Mouse (Mus musculus): Measurements from ENCODE around the gene Dnajc3. TPM values are rescaled to one million over a fixed set of nuclear protein-coding genes. Genes with fewer than 3 reads are reported as not detected.
"Not testable (repeated sequence)": the region's sequence is repeated elsewhere in the genome, so short reads cannot be mapped to it uniquely, and the experiment has no call there.

The Dnajc3 gene
- polyA plus RNA-seq, 1 experiment from 2014 or later = 46.7 TPM

DNA sequence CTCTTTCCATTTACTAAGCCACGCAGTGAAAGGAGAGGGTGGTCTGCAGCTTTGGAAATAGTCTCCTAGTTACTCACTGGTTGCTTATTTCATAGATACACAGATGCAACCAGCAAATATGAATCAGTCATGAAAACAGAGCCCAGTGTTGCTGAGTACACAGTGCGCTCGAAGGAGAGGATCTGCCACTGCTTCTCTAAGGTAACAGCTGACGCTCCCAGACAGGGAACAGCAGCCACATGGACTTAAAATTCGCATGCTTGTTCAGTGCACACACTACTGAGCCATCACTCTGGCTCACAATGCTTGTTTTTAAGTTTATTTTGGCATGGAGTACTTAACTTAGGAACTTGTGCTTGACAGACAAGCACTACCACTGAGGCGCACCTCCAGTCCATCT, 34.5 kb downstream of the Dnajc3 start:
- 92% methylated on average over 6 of the region's 6 CpGs for WGBS
- H3K4me3 ChIP-seq (ENCODE audit: low read length) = no peak overlapping the region
- no peak overlapping the region for H3K4me2 ChIP-seq (replicated peaks; ENCODE audit: low read depth, low read length)
- H3K36me3 ChIP-seq (ENCODE audit: control insufficient read depth, insufficient read depth, low read length) = peaks cover 87% of the 10 kb centered on the region
- no peaks in the 10 kb centered on the region for H3K27me3 ChIP-seq (ENCODE audit: control insufficient read depth, insufficient read depth, low read length)
- no peak for ATAC-seq (ENCODE audit: low FRiP score, low TSS enrichment)
- H3K27ac ChIP-seq (ENCODE audit: low read depth, low read length) = no peak overlapping the region
- no peaks in the 10 kb centered on the region for H3K4me1 ChIP-seq (ENCODE audit: control insufficient read depth, insufficient read depth, low read length)
- no peak overlapping the region for H3K9ac ChIP-seq (ENCODE audit: low read depth, low read length)
- H3K9me3 ChIP-seq (ENCODE audit: control insufficient read depth, low read length) = no peaks in the 10 kb centered on the region

DNA sequence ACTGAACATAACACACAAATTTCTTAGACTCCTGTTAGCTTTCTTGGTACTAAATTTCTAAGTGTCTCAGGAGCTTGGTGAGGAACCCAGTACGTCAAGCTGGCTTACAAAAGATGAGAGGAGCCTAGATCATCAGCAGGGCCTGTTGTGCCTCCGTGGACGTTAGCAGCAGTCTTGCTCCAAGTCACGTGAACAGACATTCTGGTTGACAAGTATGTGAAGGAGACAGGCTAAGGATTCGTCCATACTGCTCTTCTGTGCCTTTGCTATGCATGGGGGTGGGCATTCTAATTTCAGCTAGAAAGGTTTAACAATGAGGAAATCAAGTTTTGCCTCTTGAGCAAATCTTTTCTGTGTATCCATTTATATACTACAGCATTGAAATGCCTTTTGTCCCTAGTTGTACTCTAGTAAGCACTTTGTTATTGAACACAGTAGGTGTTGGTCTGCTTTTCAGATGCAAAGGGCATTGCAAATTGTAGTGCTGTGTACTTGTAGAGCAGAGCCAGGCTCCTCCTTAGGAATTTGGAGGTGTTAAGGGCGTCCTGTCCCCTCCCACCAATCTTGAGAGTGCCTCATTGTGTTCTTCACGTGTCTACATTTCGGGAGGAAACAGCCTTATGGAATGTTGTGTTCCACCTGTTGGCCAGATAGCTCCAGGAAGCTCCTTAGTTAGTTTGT, 39.5 kb downstream of the Dnajc3 start:
- Histone ChIP-seq H3K4me2 (replicated peaks; ENCODE audit: low read depth, low read length) (no peak overlapping the region), H3K36me3 (ENCODE audit: control insufficient read depth, insufficient read depth, low read length) (peaks cover 83% of the 10 kb centered on the region)
- WGBS = 74% methylated on average over 8 of the region's 8 CpGs

DNA sequence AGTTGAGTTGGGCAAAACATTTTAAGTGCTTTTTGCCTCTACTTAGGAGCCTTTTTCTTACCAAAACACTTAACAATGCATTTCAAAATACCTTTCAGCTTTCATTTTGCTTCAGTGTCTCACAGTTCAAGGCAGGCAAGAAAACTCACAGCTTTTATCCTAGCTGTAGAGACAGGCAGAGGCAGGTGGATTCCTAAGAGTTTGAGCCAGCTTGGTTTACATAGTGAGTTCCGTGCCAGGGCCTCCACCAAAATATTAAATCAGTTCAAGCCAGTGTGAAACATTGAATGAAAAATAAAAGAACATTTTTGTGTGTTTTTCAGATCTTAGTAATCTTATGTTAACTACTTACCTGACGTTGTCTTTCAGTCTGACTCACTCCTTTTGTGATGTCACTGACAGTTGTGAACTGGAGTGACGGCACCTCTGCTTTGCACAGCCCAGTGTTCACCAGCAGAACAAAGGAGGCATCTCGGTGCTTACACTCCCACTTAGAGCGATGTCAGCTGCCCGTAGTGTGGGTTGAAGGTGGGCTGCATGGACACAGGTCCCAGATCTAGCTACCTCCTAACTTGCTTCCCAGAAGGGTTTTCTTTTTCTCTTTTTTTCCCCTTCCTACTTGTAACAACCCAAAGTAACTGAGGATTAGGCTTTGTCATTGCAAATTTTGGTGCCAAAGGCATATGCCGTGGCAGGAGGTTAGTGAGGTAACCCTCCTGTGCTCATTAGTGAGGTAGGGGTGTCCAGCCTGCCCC, 42.0 kb downstream of the Dnajc3 start:
- 86% methylated on average over 7 of the region's 7 CpGs for WGBS
- Histone ChIP-seq H3K9ac (ENCODE audit: low read depth, low read length) (no peak overlapping the region), H3K9me3 (ENCODE audit: control insufficient read depth, low read length) (no peaks in the 10 kb centered on the region), H3K27me3 (ENCODE audit: control insufficient read depth, insufficient read depth, low read length) (no peaks in the 10 kb centered on the region), H3K27ac (ENCODE audit: low read depth, low read length) (no peak overlapping the region), H3K4me3 (ENCODE audit: low read length) (no peak overlapping the region), H3K4me1 (ENCODE audit: control insufficient read depth, insufficient read depth, low read length) (no peaks in the 10 kb centered on the region), H3K36me3 (ENCODE audit: control insufficient read depth, insufficient read depth, low read length) (peaks cover 60% of the 10 kb centered on the region), H3K4me2 (replicated peaks; ENCODE audit: low read depth, low read length) (no peak overlapping the region)
- no peak for ATAC-seq (ENCODE audit: low FRiP score, low TSS enrichment)

More for the DNA sequence above, 39.5 kb downstream of the Dnajc3 start:
- H3K9me3 ChIP-seq (ENCODE audit: control insufficient read depth, low read length) = no peaks in the 10 kb centered on the region
- no peak overlapping the region for H3K4me3 ChIP-seq (ENCODE audit: low read length)
- H3K4me1 ChIP-seq (ENCODE audit: control insufficient read depth, insufficient read depth, low read length) = no peaks in the 10 kb centered on the region
- no peak overlapping the region for H3K9ac ChIP-seq (ENCODE audit: low read depth, low read length)
- ATAC-seq (ENCODE audit: low FRiP score, low TSS enrichment) = no peak
- H3K27ac ChIP-seq (ENCODE audit: low read depth, low read length) = no peak overlapping the region
- H3K27me3 ChIP-seq (ENCODE audit: control insufficient read depth, insufficient read depth, low read length) = no peaks in the 10 kb centered on the region

DNA sequence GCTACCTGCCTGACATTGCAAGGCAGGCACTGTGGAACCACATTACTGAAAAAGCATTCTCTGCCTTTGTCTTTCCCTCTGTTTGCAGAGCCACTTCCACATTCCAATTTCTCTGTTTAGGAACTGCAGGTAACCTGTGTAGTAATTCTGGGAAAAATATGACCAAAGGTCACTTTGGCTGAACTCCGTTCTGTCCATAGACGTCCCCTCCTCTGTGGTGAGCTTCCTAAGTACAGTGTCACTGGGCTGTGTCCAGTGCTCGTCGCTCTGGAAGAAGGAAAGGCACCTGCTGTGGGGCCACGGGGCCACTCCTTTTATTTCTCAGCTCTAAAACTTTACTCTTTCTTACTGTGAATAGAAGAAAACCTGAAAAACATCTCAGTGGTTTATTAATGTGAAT, 42.6 kb downstream of the Dnajc3 start:
- H3K36me3 ChIP-seq (ENCODE audit: control insufficient read depth, insufficient read depth, low read length) = peaks cover 58% of the 10 kb centered on the region
- no peak for ATAC-seq (ENCODE audit: low FRiP score, low TSS enrichment)

DNA sequence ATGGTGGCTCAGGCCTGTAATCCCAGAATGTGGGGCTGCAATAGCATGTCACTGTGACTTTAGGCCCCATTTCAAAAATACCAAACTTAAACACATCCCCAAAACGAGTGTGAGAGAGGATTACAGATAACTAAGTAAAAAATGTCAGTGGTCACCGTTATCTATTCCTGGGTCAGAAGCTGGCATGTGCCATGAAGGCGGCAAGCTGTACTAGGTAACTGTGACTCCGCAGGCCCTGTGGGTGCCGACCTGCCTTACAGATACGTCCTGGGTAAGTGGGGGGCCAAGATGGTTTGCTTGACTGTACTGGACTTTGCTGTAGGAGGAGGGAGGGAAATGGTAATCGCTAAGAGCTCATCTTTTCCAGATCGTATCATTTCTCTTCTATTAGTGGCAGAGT, 43.1 kb downstream of the Dnajc3 start:
- H3K27me3 ChIP-seq (ENCODE audit: control insufficient read depth, insufficient read depth, low read length) = no peaks in the 10 kb centered on the region
- no peaks in the 10 kb centered on the region for H3K9me3 ChIP-seq (ENCODE audit: control insufficient read depth, low read length)
- no peak overlapping the region for H3K9ac ChIP-seq (ENCODE audit: low read depth, low read length)
- H3K4me1 ChIP-seq (ENCODE audit: control insufficient read depth, insufficient read depth, low read length) = no peaks in the 10 kb centered on the region
- no peak for ATAC-seq (ENCODE audit: low FRiP score, low TSS enrichment)
- 89% methylated on average over 8 of the region's 8 CpGs for WGBS
- H3K4me3 ChIP-seq (ENCODE audit: low read length) = no peak overlapping the region
- H3K4me2 ChIP-seq (replicated peaks; ENCODE audit: low read depth, low read length) = no peak overlapping the region
- H3K27ac ChIP-seq (ENCODE audit: low read depth, low read length) = no peak overlapping the region
- H3K36me3 ChIP-seq (ENCODE audit: control insufficient read depth, insufficient read depth, low read length) = peaks cover 58% of the 10 kb centered on the region

More for the DNA sequence above, 42.6 kb downstream of the Dnajc3 start:
- Histone ChIP-seq H3K4me1 (ENCODE audit: control insufficient read depth, insufficient read depth, low read length) (no peaks in the 10 kb centered on the region), H3K9ac (ENCODE audit: low read depth, low read length) (no peak overlapping the region), H3K27ac (ENCODE audit: low read depth, low read length) (no peak overlapping the region), H3K4me2 (replicated peaks; ENCODE audit: low read depth, low read length) (no peak overlapping the region), H3K27me3 (ENCODE audit: control insufficient read depth, insufficient read depth, low read length) (no peaks in the 10 kb centered on the region), H3K4me3 (ENCODE audit: low read length) (no peak overlapping the region), H3K9me3 (ENCODE audit: control insufficient read depth, low read length) (no peaks in the 10 kb centered on the region)
- 67% methylated on average over 5 of the region's 5 CpGs for WGBS

DNA sequence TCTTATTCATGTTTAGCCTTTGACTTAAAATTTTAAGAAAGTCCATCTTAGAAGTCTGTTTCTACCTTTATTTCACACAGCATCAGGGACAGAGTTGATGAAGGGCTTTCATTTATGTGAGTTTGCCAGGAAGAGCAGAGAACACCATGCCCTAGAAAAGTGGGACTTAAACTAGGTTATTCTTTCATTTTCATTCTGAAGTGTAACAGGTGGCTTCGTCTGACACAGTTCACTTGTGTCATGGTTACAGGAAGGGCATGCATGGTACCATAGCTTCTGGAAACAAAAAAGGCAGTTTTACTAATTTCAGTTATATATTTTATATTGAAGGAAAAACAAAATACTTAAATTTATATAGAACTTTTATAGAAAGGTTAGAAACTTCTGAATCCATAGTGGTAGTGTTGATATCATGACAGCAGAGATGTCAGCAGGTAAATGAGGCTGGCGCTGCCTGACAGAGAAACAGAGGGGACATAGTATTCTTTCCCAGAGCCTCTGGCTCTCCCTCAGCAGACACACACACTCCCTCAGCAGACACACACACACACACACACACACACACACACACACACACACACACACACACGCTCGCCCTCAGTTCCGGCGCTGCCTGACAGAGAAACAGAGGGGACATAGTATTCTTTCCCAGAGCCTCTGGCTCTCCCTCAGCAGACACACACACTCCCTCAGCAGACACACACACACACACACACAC, 44.1 kb downstream of the Dnajc3 start:
- H3K27ac ChIP-seq (ENCODE audit: low read depth, low read length); H3K27me3 ChIP-seq (ENCODE audit: control insufficient read depth, insufficient read depth, low read length); H3K4me3 ChIP-seq (ENCODE audit: low read length); ATAC-seq (ENCODE audit: low FRiP score, low TSS enrichment); H3K9me3 ChIP-seq (ENCODE audit: control insufficient read depth, low read length); H3K4me1 ChIP-seq (ENCODE audit: control insufficient read depth, insufficient read depth, low read length); H3K4me2 ChIP-seq (replicated peaks; ENCODE audit: low read depth, low read length); H3K9ac ChIP-seq (ENCODE audit: low read depth, low read length): not testable (repeated sequence)
- H3K36me3 ChIP-seq (ENCODE audit: control insufficient read depth, insufficient read depth, low read length) = peaks cover 49% of the 10 kb centered on the region
- 82% methylated on average over 6 of the region's 6 CpGs for WGBS

DNA sequence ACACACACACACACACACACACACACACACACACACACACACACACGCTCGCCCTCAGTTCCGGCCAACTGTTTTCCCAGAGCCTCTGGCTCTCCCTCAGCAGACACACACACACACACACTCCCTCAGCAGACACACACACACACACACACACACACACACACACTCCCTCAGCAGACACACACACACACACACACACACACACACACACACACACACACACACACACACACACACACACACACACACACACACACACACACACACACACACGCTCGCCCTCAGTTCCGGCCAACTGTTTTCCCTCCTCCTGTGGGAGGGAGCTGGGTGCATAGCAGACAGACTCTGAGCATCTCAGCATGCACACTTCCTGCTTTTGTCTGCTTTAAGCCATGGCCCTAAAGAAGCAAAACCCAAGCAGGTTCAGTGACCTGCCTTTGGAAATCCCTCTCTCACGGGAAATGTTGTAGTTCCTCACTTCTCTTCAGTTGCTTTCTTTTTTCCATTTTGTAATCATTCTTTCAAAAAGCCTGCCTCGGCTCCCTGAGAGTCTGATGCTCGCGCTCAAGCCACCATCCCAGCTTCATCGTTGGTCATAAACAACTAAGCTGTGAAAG, 44.8 kb downstream of the Dnajc3 start:
- peaks cover 42% of the 10 kb centered on the region for H3K36me3 ChIP-seq (ENCODE audit: control insufficient read depth, insufficient read depth, low read length)
- H3K9me3 ChIP-seq (ENCODE audit: control insufficient read depth, low read length); H3K4me2 ChIP-seq (replicated peaks; ENCODE audit: low read depth, low read length); H3K4me3 ChIP-seq (ENCODE audit: low read length); H3K9ac ChIP-seq (ENCODE audit: low read depth, low read length); H3K27ac ChIP-seq (ENCODE audit: low read depth, low read length); H3K4me1 ChIP-seq (ENCODE audit: control insufficient read depth, insufficient read depth, low read length); H3K27me3 ChIP-seq (ENCODE audit: control insufficient read depth, insufficient read depth, low read length); ATAC-seq (ENCODE audit: low FRiP score, low TSS enrichment): not testable (repeated sequence)
- WGBS = 80% methylated on average over 8 of the region's 11 CpGs

DNA sequence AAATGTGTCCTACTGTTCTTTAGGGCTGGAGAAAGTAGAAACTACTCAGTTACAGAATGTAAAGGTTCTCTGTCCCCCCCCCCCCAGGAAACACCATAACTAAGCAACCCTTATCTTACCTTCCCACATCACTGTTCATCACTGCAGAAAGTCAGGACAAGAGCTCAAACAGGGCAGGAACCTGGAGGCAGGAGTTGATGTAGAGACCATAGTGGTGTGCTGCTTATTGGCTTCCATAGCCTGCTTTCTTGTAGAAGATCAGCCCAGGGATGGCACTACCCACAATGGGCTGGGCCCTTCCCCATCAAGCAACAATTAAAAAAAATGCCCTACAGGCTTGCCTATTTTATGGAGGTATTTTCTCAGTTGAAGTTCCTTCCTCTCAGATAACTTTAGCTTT, 45.6 kb downstream of the Dnajc3 start:
- no peaks in the 10 kb centered on the region for H3K27me3 ChIP-seq (ENCODE audit: control insufficient read depth, insufficient read depth, low read length)
- no peak for ATAC-seq (ENCODE audit: low FRiP score, low TSS enrichment)
- H3K27ac ChIP-seq (ENCODE audit: low read depth, low read length) = no peak overlapping the region
- no peaks in the 10 kb centered on the region for H3K4me1 ChIP-seq (ENCODE audit: control insufficient read depth, insufficient read depth, low read length)
- no peak overlapping the region for H3K9ac ChIP-seq (ENCODE audit: low read depth, low read length)
- H3K9me3 ChIP-seq (ENCODE audit: control insufficient read depth, low read length) = no peaks in the 10 kb centered on the region
- no peak overlapping the region for H3K4me3 ChIP-seq (ENCODE audit: low read length)
- peaks cover 33% of the 10 kb centered on the region for H3K36me3 ChIP-seq (ENCODE audit: control insufficient read depth, insufficient read depth, low read length)
- H3K4me2 ChIP-seq (replicated peaks; ENCODE audit: low read depth, low read length) = no peak overlapping the region

All from kidney, embryonic 14.5 days (tissue).